Mouse (Mus musculus) right cerebral cortex, adult 18-20 months (tissue): ENCODE data around the gene Crhr1.
"Not testable (repeated sequence)": the region's sequence is repeated elsewhere in the genome, so short reads cannot be mapped to it uniquely, and the experiment has no call there.

Experiments
- DNase-seq: peaks from one replicate; pipeline ENCODE4 v3.0.0; 2022; ENCODE audit warnings: mixed read lengths

Gene Crhr1

DNA sequence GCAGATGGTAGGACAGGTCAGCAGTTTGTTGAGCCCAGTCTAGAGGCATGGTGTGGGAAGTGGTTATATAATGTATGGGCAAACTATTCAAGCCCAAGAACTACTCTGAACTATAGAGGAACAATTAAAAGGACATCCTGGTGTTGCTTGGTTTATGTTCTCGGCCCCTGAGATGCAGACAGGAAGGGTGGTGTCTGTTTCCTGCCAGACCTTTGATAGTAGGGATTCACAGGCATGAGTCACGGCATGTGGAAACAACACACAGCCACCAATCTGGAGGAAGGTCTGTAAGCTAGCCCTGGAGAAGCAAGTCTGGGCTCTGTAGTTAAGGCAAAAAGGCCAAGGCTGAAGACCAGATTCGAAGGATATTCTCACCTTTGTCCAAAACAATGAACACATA is 70.6 kb downstream of the Crhr1 start:
- DNase-seq: no peak

- no peak for DNase-seq
Observed at GRCm38 (mm10) chr11:104206573-104206972, 73.9 kb downstream of the Crhr1 start.

GRCm38 (mm10) chr11:104209041-104209440 is 76.4 kb downstream of the Crhr1 start:
- no peak for DNase-seq

DNA sequence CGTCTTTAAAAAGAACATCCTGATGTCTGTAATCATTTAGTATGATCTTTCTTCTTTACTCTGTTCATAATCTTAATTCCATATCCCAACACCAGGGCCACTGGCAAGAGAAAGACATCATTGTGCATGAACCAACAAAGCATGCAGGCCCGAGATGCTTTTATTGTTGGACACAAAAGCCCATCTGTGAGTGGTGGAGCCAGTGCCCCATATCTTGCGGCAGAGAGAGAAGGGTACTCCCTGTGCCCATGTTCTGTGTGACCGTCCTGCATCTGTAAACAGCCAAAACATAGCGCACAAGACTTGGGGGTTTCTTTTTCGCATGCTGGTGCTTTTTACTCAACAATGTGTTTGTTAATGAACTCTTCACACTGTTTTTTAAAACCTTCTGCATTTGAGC is 78.6 kb downstream of the Crhr1 start:
- no peak for DNase-seq

GRCm38 (mm10) chr11:104214128-104214527 is 81.5 kb downstream of the Crhr1 start:
- DNase-seq: not testable (repeated sequence)

DNA sequence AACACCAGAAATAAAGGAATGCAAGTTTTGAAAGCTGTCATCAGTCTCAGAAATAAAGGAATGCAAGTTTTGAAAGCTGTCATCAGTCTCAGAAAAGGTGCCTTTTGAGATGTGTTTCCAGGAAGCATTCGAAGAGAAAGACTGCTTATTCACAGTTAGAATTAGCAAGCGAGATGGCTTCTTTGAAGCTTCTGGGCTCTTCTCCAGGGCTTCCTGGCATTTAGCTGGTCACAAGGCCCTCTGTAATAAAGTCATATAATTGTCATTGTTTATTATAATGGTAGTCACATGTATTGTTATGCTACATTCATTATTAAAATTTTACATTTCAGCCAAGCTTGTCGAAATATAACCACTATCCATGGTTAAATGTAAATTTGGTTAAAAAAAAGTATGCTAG is 85.4 kb downstream of the Crhr1 start:
- DNase-seq: no peak

DNA sequence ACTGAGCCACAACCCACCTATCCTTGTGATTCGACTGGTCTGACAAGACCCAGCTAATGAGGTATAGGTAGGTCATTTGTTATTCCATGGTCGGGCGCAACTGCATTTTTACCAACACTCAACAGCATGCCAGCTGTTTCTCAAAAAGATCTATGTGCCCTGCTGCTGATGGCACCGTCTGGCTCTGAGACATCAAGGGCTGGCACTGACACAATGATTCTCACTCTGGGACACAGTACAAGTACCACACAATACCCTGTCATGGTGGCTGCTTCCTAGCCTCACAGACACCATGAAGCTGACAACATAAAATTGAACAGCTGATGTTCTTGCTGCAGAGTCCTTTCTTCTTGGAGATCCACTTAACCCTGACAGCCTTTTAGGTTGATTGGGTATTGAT is 87.6 kb downstream of the Crhr1 start:
- no peak for DNase-seq

DNA sequence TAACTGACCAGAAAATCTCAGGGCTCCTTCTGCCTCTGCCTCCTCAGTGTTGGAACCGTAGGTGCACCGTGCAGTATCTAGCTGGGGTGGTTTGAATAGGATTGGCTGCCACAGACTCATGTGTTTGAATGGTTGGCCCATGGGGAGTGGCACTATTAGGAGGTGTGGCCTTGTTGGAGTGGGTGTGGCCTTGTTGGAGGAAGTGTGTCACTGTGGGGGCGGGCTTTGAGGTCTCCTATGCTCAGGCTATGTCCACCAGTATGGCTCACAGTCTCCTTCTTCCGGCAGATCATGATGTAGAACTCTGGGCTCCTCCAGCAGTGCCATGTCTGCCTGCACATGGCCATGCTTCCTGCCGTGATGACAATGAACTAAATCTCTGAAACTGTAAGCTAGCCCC is 89.1 kb downstream of the Crhr1 start:
- no peak for DNase-seq

DNA sequence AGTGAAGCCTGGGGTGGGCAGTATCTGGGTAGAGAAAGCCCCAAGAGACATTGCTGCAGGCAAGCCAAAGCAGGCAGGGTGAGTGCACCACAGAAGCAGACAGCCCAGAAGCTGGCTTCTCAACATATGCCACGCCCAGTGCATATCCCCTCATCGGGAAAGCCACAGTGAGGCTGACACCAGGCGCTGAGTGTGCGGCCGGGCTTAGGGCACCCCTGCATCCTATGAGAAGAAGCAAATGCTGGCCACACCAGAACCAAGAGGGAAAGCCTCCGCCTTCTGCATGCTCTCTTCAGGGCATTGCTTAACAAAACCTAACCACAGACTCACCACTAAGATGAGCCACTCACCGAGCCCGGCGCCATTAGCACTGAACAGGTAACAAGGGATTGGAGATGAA is 90.6 kb downstream of the Crhr1 start:
- no peak for DNase-seq
